Mouse (Mus musculus) heart, embryonic 15.5 days (tissue): Measurements from ENCODE around the gene Snai3. TPM values are rescaled to one million over a fixed set of nuclear protein-coding genes. Genes with fewer than 3 reads are reported as not detected.

Source experiments
- ATAC-seq: fragments of 200-750 bp; cut with Nextera tagmentation; replicated peaks from 2 replicates; pipeline ENCODE4 v1.8.0; 2017; ENCODE audit warnings: low read depth, moderate TSS enrichment; ENCODE audit not compliant: insufficient number of reproducible peaks, insufficient read depth, low FRiP score
- H3K27ac ChIP-seq: fragments of 300-500 bp; sonication (generic); 2 replicates; pipeline ENCODE4 v1.5.1; 2015; ENCODE audit warnings: mild to moderate bottlenecking, inconsistent platforms
- H3K27me3 ChIP-seq: fragments of 300-500 bp; sonication (generic); 2 replicates; pipeline ENCODE4 v1.6.1; 2015; ENCODE audit warnings: inconsistent platforms
- H3K36me3 ChIP-seq: fragments of 300-500 bp; sonication (generic); 2 replicates; pipeline ENCODE4 v1.6.1; 2015; ENCODE audit warnings: mild to moderate bottlenecking, inconsistent platforms
- H3K4me1 ChIP-seq: fragments of 300-500 bp; sonication (generic); replicated peaks from 2 replicates; pipeline ENCODE4 v1.6.1; 2015; ENCODE audit warnings: inconsistent platforms
- H3K4me2 ChIP-seq: fragments of 300-500 bp; sonication (generic); 2 replicates; pipeline ENCODE4 v1.6.1; 2015; ENCODE audit warnings: inconsistent platforms, mild to moderate bottlenecking, moderate library complexity
- H3K4me3 ChIP-seq: fragments of 300-500 bp; sonication (generic); 2 replicates; pipeline ENCODE4 v1.5.1; 2015; ENCODE audit warnings: mild to moderate bottlenecking, inconsistent platforms
- H3K9ac ChIP-seq: fragments of 300-500 bp; sonication (generic); 2 replicates; pipeline ENCODE4 v1.6.1; 2015; ENCODE audit warnings: mild to moderate bottlenecking, inconsistent platforms
- H3K9me3 ChIP-seq: fragments of 300-500 bp; sonication (generic); replicated peaks from 2 replicates; pipeline ENCODE4 v1.6.1; 2016; ENCODE audit warnings: inconsistent platforms
- WGBS: fragments of 180-500 bp; shearing (Covaris S2); methylation state at CpG from one replicate; pipeline ENCODE4 v1.1.7; 2015; ENCODE audit warnings: mixed read lengths; 5-methylcytosine and 5-hydroxymethylcytosine counted together
- polyA plus RNA-seq: library from polyadenylated mRNA; unstranded; fragments of >200 nt; fragmentation: Nextera tagmentation; extraction: Ambion mirVana; gene quantifications from 2 replicates; pipeline ENCODE4 v1.2.1, GENCODE M21; 2015

The Snai3 gene
- polyA plus RNA-seq, 1 experiment from 2014 or later, result 2.0 TPM

GRCm38 (mm10) chr8:122473911-122474421 is 13.4 kb upstream of the Snai3 start:
- no peak overlapping the region for H3K27ac ChIP-seq
- H3K27me3 ChIP-seq, result no peaks in the 10 kb centered on the region
- H3K4me3 ChIP-seq, result peak overlapping the region; percentile 98; the same call in 1 of the 2 replicates
- peaks cover 25% of the 10 kb centered on the region for H3K36me3 ChIP-seq
- no peak overlapping the region for H3K9ac ChIP-seq
- H3K4me1 ChIP-seq, result peaks cover 38% of the 10 kb centered on the region
- H3K4me2 ChIP-seq, result peak overlapping the region; percentile 88
- WGBS, result 83% methylated on average over 8 of the region's 8 CpGs
- no peaks in the 10 kb centered on the region for H3K9me3 ChIP-seq
- ATAC-seq, result no peak

GRCm38 (mm10) chr8:122470691-122471090 is 10.2 kb upstream of the Snai3 start:
- ATAC-seq, result no peak
- Histone ChIP-seq H3K27me3 (no peaks in the 10 kb centered on the region), H3K27ac (no peak overlapping the region), H3K9me3 (no peaks in the 10 kb centered on the region), H3K9ac (no peak overlapping the region), H3K4me2 (no peak overlapping the region), H3K4me1 (peaks cover 29% of the 10 kb centered on the region), H3K36me3 (peaks cover 48% of the 10 kb centered on the region), H3K4me3 (no peak overlapping the region)
- 82% methylated on average over 5 of the region's 5 CpGs for WGBS

DNA sequence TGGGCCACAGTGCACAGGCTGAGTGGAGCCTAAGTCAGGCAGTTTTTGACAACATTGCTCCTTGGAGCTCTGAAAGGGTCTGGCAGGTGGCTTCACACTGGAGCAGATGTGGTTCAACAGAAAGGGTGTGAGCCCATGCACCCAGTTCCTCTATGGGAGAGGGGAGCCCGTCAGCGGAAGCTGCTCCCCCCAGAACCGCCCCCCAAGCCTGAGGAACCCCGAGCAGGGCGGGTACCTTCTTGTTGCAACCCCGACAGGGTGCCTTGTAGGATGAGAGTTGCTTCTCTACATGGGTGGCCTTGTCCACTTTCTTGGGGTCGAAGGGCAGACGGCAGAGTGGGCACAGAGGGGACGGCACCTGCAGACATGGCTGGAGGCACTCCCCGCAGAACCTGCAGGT is 9.4 kb upstream of the Snai3 start:
- Histone ChIP-seq H3K4me1 (peaks cover 26% of the 10 kb centered on the region), H3K4me3 (no peak overlapping the region), H3K27ac (no peak overlapping the region), H3K4me2 (no peak overlapping the region), H3K9me3 (no peaks in the 10 kb centered on the region), H3K9ac (no peak overlapping the region), H3K36me3 (peaks cover 48% of the 10 kb centered on the region), H3K27me3 (no peaks in the 10 kb centered on the region)
- 78% methylated on average over 10 of the region's 10 CpGs for WGBS
- ATAC-seq, result no peak

GRCm38 (mm10) chr8:122469407-122469806 is 8.9 kb upstream of the Snai3 start:
- H3K27me3 ChIP-seq, result no peaks in the 10 kb centered on the region
- no peak overlapping the region for H3K27ac ChIP-seq
- H3K9ac ChIP-seq, result no peak overlapping the region
- no peaks in the 10 kb centered on the region for H3K9me3 ChIP-seq
- no peak overlapping the region for H3K4me2 ChIP-seq
- peaks cover 20% of the 10 kb centered on the region for H3K4me1 ChIP-seq
- WGBS, result 71% methylated on average over 6 of the region's 6 CpGs
- ATAC-seq, result no peak
- peaks cover 48% of the 10 kb centered on the region for H3K36me3 ChIP-seq
- no peak overlapping the region for H3K4me3 ChIP-seq

GRCm38 (mm10) chr8:122467816-122468215 is 7.3 kb upstream of the Snai3 start:
- Histone ChIP-seq H3K36me3 (peaks cover 36% of the 10 kb centered on the region), H3K4me3 (no peak overlapping the region), H3K4me2 (no peak overlapping the region), H3K4me1 (peaks cover 16% of the 10 kb centered on the region), H3K9me3 (no peaks in the 10 kb centered on the region), H3K27ac (no peak overlapping the region), H3K9ac (no peak overlapping the region), H3K27me3 (no peaks in the 10 kb centered on the region)
- WGBS, result 86% methylated on average over 13 of the region's 13 CpGs
- ATAC-seq, result no peak

DNA sequence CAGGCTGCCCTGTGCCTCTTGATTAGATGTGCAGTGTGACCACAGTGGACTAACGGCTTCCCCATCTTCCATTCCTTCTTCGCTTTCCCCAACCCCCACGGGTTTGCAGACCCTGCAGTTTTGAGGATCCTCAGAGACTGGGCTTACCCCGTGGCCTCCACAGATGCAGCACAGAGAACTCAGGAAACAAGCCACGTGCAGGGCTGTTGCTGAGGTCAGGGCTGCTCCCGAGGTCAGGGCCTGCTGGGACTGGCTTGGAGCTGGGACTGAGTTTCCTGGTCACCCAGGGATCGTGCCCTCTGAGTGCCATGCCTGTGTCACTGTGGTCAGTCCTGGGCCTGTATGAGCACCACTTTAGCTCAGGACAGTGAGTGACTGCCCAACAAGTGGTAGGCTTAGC is 4.5 kb upstream of the Snai3 start:
- Histone ChIP-seq H3K9ac (no peak overlapping the region), H3K27me3 (peaks cover 9% of the 10 kb centered on the region), H3K27ac (no peak overlapping the region), H3K9me3 (no peaks in the 10 kb centered on the region), H3K4me2 (no peak overlapping the region), H3K4me1 (peaks cover 36% of the 10 kb centered on the region), H3K4me3 (no peak overlapping the region), H3K36me3 (peaks cover 33% of the 10 kb centered on the region)
- WGBS, result 59% methylated on average over 7 of the region's 7 CpGs
- ATAC-seq, result no peak

- peaks cover 15% of the 10 kb centered on the region for H3K27me3 ChIP-seq
- no peak overlapping the region for H3K4me3 ChIP-seq
- no peak for ATAC-seq
- no peak overlapping the region for H3K4me2 ChIP-seq
- WGBS, result 46% methylated on average over 12 of the region's 12 CpGs
- H3K27ac ChIP-seq, result no peak overlapping the region
- H3K9ac ChIP-seq, result no peak overlapping the region
- peaks cover 37% of the 10 kb centered on the region for H3K4me1 ChIP-seq
- no peaks in the 10 kb centered on the region for H3K9me3 ChIP-seq
- peaks cover 31% of the 10 kb centered on the region for H3K36me3 ChIP-seq
Observed at GRCm38 (mm10) chr8:122463651-122464640, 3.4 kb upstream of the Snai3 start.

- Histone ChIP-seq H3K27ac (no peak overlapping the region), H3K27me3 (peaks cover 23% of the 10 kb centered on the region), H3K4me3 (no peak overlapping the region), H3K9me3 (no peaks in the 10 kb centered on the region), H3K4me2 (no peak overlapping the region), H3K4me1 (peaks cover 39% of the 10 kb centered on the region), H3K36me3 (peaks cover 17% of the 10 kb centered on the region), H3K9ac (no peak overlapping the region)
- 65% methylated on average over 8 of the region's 8 CpGs for WGBS
- no peak for ATAC-seq
Observed at GRCm38 (mm10) chr8:122462510-122462909, 2.0 kb upstream of the Snai3 start.

GRCm38 (mm10) chr8:122461473-122462148 is 1.1 kb upstream of the Snai3 start:
- H3K4me2 ChIP-seq, result no peak overlapping the region
- H3K27ac ChIP-seq, result no peak overlapping the region
- 64% methylated on average over 11 of the region's 11 CpGs for WGBS
- H3K27me3 ChIP-seq, result peaks cover 23% of the 10 kb centered on the region
- H3K4me1 ChIP-seq, result peaks cover 39% of the 10 kb centered on the region
- peaks cover 8% of the 10 kb centered on the region for H3K36me3 ChIP-seq
- no peak for ATAC-seq
- no peak overlapping the region for H3K9ac ChIP-seq
- H3K9me3 ChIP-seq, result no peaks in the 10 kb centered on the region
- H3K4me3 ChIP-seq, result no peak overlapping the region

DNA sequence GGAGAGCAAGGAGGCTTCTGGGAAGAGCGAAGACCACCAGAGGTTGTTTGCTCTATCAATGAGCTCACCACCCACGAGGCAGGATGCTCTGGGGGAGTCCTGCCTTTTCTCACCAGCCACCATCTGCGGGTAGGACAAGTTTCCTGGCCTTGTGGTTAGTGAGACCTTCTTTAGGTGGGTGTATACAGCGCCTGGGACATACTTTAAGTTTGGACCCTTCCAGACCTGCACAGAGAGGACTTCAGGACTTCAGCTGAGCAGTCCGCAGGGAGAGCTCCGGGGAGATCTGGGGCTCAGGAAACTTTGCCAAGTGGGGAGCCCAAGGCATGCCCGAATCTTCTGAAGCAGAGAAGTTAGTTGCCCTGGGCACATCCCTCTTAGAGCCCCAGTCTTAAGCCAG is 543 bp downstream of the Snai3 start:
- Histone ChIP-seq H3K4me3 (peak overlapping the region; percentile 50), H3K9me3 (no peaks in the 10 kb centered on the region), H3K36me3 (no peaks in the 10 kb centered on the region), H3K9ac (peak overlapping the region; percentile 59), H3K27me3 (peaks cover 23% of the 10 kb centered on the region), H3K4me1 (peaks cover 39% of the 10 kb centered on the region), H3K27ac (no peak overlapping the region), H3K4me2 (peak overlapping the region; percentile 91)
- ATAC-seq, result no peak
- 30% methylated on average over 7 of the region's 7 CpGs for WGBS

GRCm38 (mm10) chr8:122459218-122459900 is 1.2 kb downstream of the Snai3 start:
- Histone ChIP-seq H3K9ac (no peak overlapping the region), H3K4me3 (no peak overlapping the region), H3K9me3 (no peaks in the 10 kb centered on the region), H3K36me3 (no peaks in the 10 kb centered on the region), H3K27me3 (peaks cover 23% of the 10 kb centered on the region), H3K27ac (no peak overlapping the region), H3K4me1 (peaks cover 39% of the 10 kb centered on the region), H3K4me2 (peak overlapping the region; percentile 91; the same call in 1 of the 2 replicates)
- no peak for ATAC-seq
- WGBS, result 60% methylated on average over 6 of the region's 6 CpGs
